Mouse (Mus musculus) brain, embryonic 14.5 days (tissue): Measurements from ENCODE around the gene Ptger1. TPM values are rescaled to one million over a fixed set of nuclear protein-coding genes. Genes with fewer than 3 reads are reported as not detected.

Experiments used
- DNase-seq: peaks from one replicate; pipeline ENCODE4 v3.0.0-alpha.2; 2011; ENCODE audit warnings: low read depth
- CTCF ChIP-seq: fragments of 200-500 bp; IDR thresholded peaks from 2 replicates; pipeline ENCODE4 v1.5.1; 2012; ENCODE audit warnings: inconsistent platforms, mild to moderate bottlenecking, moderate library complexity, borderline replicate concordance; ENCODE audit not compliant: insufficient read depth, insufficient read length; ENCODE audit errors: extremely low read depth
- POLR2A ChIP-seq: fragments of 200-500 bp; IDR thresholded peaks from 2 replicates; pipeline ENCODE4 v1.6.1; 2012; ENCODE audit warnings: mild to moderate bottlenecking, inconsistent platforms, borderline replicate concordance; ENCODE audit not compliant: poor library complexity, insufficient read depth, insufficient read length, severe bottlenecking; ENCODE audit errors: extremely low read depth
- polyA plus RNA-seq: library from polyadenylated mRNA; depleted of rRNA; stranded (reverse); fragments of >200 nt; gene quantifications from 2 replicates; pipeline ENCODE4 v1.2.3, GENCODE M21; 2012; rRNA removed

The Ptger1 gene
- 1.1 and 1.4 TPM in 2 replicates for polyA plus RNA-seq

DNA sequence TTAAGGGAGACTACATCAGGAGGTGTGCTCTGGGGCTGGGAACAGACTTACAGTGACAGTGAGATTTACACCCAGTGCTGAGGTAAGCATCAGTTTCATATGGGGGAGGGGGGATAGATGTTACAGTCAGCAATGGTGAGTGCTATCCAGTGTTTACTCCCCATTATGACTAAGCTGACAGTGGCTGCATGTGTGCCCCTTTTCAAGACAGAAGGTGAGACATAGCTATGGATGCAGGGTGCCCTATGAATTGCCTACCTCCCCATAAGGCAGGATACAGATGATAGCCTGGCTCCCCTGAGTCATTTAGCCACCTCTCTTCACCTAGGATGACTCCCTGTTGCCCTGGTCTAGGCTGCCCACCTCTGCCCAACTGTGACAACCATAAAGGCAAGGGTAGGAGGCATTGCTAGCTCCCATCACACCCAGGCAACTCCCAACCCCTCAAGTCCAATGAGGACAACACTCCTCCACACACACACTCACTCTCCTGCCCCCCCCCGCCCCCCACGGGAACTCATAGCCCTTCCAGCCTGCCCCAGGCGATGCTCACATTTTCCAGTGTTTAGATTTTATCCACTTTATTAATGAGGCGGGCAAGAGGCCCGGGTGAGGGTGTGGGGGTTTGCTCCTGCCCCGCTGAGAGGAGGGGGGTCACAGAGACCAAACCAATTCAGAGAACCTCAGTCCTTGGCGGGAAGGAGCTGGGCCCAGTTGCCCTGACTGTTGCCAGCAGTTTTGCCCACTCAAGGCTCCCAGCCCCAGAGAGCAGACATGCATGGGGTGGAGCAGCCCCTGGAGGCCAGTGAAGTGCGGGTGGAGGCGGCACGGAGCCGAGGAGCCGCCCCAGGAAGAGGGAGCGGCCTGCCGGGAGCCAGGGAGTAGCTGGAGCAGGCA lies at the start of gene Ptger1:
Gene Ptger1, plus strand, starts transcription at position 710 of the 897 bp plus-strand sequence.
- peak; percentile 47 for DNase-seq
- no peak for TF ChIP-seq POLR2A
- TF ChIP-seq CTCF: no peak

DNA sequence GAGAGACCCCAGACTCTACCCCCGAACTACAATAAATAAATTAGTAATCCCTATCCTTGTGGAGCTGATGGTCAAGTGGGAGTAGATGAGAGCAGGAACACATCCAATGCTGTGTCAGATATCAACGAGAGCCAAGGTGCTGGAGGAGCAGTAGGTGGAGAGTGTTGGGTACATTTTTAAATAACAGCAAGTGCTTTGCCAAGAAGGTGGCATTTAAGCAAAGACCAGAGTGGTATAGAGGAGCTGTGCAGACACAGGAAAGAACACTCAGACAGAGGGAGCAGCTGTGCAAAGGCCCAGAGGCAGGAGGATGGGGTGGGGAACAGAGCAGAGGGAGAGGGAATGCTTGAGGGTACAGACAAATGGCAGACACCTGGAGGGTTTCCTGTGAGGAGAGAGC lies 49.4 kb upstream of the Ptger1 start:
- TF ChIP-seq POLR2A: no peak
- TF ChIP-seq CTCF: no peak
- no peak for DNase-seq

DNA sequence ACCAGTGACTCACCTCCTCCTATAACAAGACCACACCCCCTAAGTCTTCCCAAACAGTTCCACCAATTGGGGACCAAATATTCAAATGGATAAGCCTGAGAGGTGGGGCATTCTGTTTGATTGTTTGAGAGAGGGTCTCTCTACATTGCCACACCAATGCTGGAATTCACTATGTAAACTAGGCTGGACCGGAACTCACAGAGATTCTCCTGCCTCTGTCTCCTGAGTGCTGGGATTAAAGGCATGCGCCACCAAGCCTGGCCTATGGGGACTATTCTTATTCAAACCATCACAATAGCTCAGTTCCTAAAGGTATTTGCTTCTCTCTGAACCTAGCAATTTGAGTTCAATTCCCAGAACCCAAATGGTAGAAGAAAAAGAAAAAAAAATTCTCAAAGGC lies 47.9 kb upstream of the Ptger1 start:
- no peak for DNase-seq
- TF ChIP-seq CTCF (no peak), POLR2A (no peak)

DNA sequence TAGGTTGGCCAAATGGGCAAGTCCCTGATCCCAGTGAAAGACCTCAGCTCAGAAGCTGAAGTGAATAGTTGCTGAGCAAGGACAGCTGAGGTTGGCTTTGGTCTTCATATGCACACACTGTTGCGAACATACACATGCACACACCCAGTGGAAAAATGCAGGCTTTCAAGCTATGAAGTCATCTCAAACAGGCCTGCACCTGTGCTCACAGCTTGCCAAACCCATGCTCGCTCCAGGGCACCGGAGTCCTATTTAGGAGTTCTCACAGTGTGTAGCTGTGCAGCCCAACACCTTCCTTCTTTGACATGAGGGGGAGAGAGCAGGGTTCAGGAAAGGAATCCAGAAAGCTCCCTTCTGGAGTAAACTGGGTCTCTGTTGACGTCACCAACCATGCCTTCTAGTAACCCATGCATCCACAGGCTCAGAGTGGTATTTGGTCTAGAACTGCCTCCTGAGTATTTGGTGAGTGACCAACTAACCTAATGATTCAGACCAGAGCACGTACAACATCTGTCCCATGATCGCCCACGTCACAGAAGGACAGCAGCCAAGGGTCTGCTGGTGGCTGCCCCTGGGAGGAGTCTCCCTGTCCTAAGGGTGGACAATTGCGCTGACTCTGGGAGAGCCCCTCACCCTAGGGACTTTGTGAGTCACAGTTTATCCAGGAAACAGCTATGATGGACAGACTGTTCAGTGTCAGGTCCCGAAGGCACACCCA lies 46.8 kb upstream of the Ptger1 start:
- no peak for TF ChIP-seq CTCF
- DNase-seq: no peak

DNA sequence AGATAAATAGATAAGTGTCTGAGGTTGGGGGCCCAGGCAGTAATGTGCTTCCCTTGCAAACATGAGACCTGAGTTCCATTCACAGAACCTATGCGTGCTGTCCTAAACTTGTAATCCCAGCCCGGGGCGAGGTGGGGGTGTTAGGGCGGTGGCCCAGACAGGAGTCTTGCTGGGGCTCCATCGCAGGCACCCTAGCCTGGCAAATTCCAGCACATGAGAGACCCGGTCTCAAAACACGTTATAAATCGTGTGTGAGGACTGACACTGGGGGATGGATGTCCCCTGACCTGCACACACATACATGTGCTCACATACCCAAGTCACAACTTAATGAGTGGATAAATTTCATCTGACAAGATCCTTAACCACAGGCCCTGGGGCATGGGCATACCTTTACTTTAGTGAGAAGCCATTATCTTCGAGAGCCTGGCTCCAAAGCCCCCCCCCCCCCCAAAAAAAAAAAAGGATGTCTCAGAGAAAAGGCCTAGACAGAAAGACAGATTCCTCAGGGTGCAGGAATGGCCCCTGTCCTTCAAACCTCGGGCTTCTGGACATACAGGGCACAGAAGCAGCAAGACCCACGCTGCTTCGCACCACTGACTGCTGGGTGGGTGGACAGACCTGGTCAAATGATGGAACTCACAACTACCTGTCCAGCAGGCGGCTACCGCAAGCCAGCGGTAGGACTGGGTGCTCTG lies 44.6 kb upstream of the Ptger1 start:
- TF ChIP-seq POLR2A: no peak
- no peak for TF ChIP-seq CTCF

DNA sequence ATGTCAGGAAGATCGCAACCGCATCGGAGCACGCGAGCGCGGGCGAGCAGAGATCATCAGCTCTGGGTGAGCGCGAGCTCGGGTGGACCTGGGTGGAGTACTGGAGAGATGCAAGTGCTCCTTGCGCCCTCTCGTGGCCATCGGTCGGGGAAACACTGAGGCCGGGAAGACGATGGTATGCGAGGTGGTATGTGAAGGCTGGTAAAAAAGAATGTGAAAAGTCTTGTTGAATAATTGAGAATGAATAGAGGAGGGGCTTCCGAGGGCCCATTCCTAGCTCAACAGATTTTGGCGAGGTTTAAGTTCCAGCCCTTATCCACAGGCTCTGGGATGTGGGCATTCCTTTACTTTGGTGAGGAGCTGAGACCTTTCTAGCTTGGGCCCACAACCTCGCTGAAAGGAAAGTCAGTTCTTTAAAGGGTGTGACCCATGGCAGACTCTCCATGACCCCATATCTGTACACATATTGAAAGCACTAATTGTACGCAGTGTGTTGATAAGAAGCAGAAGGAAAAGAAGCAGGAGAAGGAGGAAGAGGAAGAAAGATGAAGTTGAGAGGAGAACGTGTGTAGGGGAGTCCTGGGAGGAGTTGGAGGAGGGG lies 44.0 kb upstream of the Ptger1 start:
- DNase-seq: peak; percentile 91
- no peak for TF ChIP-seq POLR2A
- TF ChIP-seq CTCF: peak; percentile 94

More for the DNA sequence above, 44.6 kb upstream of the Ptger1 start:
- DNase-seq: no peak

DNA sequence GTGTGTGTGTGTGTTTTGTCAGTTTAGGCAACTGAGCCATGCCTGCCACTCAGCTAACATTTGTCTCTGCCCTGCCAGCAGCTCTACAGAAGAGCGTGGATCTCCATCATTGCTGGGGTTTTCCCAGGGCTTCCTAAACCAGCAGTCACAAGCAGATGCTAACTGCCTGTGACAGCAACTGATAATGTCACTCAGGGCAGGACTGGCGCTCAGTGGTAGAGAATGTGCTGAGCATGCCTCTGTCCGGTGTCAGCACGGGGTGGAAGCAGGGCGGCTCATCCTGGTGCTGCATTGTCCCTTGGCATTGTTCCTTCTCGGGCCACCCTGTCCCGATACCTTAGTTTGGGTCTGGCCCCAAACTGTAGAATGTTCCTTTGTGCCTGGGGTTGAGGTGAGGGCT lies 42.9 kb upstream of the Ptger1 start:
- no peak for DNase-seq
- TF ChIP-seq CTCF (no peak), POLR2A (no peak)

DNA sequence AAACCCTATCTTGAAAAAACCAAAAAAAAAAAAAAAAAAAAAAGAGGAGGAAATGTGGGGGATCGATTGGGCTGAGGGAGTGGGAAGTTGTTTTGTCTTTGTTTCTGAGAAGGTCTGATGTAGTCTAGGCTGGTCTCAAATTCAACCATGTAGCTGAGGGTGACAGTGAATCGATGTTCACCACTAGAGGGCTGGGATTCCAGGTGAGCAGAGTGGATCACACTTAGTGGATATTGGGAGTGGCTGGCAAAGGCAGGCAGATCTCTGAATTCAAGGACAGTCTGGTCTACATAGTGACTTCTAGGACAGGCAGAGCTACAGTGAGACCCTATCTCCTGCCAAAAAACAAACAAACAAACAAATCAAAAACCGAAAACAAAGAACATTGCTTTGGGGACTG lies 41.7 kb upstream of the Ptger1 start:
- no peak for TF ChIP-seq POLR2A
- peak; percentile 72; the same call in 1 of the 2 replicates for TF ChIP-seq CTCF
- peak; percentile 44 for DNase-seq

DNA sequence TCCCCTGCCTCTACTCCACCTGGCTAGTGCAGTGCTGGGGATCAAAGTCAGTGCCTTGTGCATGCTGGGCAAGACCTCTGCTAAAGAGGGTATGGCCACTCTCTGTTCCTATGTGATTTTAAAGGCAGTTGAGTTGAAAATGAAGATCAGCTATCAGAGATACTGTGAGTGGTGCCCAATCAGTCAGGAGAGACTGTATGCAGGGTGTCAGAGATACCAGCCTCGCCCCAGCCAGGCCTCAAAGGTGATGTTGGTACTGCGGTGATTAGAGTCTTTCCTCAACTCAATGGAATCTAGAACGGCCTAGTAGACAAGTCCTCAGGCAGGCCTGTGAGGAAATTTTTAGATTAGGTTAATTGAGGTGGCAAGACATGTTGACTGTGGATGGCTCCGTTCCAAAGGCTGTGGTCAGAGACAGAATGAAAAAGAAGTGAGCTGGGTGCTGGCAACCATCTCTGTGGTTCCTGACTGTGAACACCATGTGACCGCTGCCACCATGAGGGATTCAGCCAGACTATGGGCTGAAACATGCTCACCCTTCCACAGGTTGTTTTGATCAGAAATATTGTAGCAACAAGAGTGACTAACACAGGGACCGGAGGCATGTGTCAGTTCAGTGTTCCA lies 40.7 kb upstream of the Ptger1 start:
- DNase-seq: no peak
- TF ChIP-seq POLR2A (no peak), CTCF (no peak)

DNA sequence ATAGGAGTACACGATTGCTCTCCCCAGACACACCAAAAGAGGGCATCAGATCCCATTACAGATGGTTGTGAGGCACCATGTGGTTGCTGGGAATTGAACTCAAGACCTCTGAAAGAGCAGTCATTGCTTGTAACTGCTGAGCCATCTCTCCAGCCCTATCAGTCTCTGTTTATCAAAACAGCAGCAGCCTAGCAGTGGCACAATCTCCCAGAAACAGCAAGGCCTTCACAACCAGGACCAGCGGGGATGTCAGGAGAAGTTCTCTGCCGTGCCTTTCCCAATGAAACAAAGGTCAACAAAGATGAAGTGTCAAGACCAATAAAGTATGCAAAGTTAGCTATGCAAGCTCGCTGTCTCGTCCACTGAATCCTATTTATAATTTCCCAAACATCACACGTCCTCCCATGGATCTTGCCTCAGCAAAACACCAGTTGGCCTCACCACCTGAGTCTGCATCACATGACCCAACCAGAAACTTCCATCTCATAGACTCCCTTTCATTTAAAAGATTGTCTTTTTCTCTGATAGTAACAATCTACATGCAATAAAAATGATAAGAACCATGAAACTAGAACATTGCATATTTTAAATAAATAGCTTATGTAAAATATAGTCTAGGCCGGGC lies 34.3 kb upstream of the Ptger1 start:
- no peak for TF ChIP-seq CTCF
- TF ChIP-seq POLR2A: no peak
- DNase-seq: no peak

DNA sequence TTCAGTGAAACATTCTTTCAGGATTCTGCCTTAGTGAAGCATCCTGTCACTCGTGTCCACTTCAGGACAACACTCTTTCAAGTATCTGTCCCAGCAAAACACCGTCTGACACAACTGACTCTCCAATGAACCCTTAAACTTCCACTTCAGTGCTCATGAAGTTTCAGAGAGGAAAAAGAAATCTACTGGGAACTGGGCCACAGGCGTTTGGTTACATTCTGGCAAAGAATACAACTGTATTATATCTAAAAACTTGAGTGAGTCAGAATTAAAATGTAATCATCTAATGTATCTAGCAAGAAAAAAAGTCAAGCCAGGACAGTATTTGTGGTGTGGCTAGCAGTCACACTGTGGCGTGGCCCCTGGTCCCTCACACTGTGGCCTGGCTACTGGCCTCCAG lies 27.6 kb upstream of the Ptger1 start:
- TF ChIP-seq CTCF (no peak), POLR2A (no peak)
- DNase-seq: no peak

DNA sequence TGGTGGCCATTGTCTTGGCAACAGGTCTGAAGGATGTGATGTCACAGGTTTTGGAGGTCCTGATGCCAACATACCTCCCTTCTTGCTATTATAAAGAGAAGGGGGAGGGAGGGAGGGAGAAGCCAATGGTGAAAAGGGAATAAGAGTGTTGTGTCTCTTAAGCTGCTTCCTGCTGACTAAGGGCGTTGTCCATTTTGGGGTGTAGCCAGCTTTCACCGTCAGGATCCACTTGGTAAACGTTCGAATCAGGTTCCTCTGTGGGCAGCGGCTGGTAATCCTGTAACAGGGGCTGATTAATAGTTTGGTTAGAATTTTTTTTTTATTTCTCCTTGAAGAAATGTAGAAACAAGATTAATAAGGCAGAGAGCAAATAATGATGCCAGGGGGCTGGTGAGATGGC lies 26.8 kb upstream of the Ptger1 start:
- DNase-seq: no peak
- TF ChIP-seq POLR2A (no peak), CTCF (no peak)

DNA sequence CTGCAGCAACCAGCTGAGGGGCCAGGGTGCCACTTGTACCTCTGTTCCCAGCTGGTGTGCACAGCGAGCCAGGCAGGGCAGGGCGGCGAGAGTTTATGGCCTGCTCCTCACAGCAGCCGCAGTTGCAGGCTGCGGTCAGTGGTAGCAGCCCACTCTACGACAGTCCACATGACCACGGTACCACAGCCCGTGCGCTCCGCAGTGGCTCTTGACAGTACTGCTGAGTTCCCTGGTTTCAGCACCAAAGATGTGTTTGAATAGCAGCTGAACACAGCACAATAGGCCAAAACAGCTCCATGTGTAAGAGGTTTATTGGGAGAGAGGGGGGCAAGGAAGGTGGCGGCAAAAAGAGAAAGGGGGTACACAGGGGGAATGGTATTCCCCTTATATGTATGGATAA lies 19.0 kb upstream of the Ptger1 start:
- TF ChIP-seq POLR2A (no peak), CTCF (no peak)
- no peak for DNase-seq

DNA sequence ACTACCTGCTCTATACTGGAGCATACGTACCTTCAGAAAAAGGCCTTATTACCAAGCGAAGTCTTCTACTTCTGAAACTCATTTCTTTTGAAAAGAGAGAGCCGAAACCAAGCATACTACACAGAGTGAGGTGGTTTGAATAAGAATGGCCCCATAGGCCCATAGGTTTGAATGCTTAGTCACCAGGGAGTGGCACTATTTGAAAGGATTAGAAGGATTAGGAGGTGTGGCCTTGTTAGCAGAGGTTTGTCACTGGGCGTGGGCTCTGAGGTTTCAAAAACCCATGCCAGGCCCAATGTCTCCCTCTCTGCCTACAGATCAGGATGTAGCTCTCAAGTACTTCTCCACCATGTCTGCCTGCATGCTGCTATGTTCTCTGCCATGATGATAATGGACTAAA lies 18.4 kb upstream of the Ptger1 start:
- TF ChIP-seq CTCF: no peak
- no peak for TF ChIP-seq POLR2A

More for the DNA sequence above, 18.4 kb upstream of the Ptger1 start:
- DNase-seq: no peak
